Mouse (Mus musculus): Measurements from ENCODE around the gene Lhfpl2. TPM values are rescaled to one million over a fixed set of nuclear protein-coding genes. Genes with fewer than 3 reads are reported as not detected.

The Lhfpl2 gene
- total RNA-seq, 2 experiments from 2014 or later = 33.9 to 42.2 TPM

DNA sequence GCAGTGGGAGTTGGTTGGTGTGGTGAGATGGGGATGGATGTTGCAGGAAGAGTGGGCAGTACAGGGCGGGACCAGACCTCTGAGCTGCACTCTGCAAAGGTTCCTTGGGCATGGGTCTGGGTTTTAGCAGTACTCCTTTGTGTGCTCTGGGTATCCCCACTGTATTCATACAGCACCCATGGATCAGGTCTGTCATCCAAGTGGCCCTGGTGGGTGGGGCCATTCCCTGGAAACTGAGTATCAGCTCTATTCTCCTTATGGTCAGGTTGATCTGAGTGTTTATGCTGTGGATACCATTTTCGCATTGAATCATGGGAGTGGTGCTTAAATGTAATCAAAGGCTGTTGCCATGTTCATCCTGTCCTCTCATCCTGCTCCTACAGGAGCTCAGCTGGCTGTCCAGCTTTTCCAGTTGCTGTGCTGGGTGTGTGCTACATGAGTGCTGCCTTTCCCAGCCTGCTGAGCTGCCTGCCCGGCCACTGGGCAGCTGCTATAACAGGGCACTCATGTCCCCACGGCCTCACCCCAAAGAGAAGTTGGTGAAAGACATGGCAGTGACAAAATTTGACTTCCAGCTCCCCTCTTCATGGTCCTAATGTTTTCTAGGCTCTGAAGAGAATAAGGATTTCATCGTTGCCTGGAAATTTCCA is 9.2 kb downstream of the Lhfpl2 start:
- DNase-seq = no peak

DNA sequence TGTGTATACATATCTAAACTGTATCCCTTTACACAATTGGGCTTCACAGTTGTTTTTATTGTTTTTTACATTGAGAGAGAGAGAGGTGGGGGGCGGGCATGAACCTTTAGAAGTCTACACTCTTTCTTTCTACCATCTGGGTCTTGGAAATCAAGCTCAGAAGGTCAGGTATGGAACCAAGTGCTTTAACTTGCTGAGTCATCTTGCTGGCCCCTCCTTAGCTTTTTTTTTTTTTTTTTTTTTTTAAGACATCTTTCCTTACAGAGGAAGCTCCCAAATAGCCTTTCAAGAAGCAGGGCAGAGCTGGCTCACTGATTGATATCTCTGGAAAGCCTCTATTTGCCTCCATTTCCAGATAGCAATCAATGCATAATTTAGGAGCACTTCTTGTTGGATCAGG is 10.7 kb downstream of the Lhfpl2 start:
- no peak for DNase-seq

DNA sequence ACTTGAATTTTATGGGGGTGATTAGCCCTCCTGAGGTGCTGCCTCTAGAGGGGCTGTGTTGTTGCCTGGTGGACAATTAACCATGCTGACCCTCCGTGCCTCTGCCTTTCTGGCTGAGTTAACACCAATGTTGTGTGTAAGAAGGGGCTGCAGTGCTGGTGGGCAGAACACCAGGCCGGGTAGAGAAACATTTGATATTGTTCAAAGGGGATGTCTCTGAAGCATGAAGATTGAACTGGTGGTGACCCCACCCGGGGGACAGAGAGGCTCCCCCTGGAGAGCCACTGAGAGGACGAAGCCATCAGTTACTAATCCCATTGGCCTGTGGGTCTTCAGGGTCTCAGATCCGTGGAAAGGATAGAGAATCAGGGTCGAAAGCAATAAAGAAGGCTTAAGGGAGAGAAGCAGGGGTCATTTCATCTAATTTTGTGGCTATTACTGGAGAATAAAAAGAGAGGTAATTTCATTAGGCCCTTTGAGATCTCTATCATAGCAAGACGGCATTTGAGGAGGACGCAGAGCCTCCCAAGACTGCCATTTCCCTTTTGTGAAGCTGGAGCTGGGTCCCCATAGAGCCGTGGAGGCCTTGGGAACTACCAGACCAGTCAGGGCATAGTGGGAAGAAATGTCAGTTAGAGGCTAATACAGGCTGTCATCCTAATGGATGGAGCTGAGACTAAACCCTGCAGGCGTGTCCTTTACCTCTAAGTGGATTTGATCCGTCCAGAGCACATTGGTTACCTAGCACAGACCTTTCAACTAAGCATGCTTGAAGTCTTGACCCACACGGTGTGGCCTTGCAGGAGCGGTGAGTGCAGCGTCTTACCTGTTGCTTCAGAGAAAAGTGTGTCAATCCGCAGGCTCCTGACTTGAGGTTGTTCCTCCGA is 12.1 kb downstream of the Lhfpl2 start:
- no peak for DNase-seq

DNA sequence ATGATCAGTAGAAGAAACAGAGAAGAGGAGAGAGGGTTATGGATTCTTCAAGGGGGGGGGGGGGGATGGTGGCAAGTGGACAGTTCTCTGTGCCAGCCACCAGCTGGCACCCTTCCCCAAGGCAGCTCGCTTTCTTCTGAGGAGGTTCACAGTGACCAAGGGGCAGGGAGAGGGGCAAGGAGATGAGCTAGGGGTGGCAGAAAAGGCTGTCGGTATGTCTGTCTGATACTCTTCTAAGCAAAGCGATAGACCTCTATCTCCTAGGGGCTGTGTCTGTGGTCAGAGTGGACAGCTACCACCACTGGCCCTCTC is 12.7 kb downstream of the Lhfpl2 start:
- no peak for DNase-seq

DNA sequence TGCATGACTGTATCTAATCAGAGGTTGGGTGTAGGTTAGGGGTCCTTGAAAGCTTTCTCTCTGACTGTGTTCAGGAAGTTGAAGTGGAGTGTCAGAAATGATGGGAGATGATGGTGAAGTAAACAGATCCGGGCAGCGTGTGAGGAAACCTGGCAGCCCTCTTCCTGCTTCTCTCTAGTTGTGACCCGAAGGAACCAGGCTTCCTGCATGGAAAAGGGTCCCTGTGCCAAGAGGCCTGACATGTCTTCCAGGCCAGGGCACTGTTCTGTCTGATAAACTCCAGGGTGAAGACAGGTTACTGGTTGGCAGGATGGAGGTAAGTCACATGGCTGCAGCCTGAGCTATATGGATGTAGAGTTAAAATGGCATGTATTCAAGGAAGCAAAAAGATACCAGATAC is 13.3 kb downstream of the Lhfpl2 start:
- DNase-seq = no peak

DNA sequence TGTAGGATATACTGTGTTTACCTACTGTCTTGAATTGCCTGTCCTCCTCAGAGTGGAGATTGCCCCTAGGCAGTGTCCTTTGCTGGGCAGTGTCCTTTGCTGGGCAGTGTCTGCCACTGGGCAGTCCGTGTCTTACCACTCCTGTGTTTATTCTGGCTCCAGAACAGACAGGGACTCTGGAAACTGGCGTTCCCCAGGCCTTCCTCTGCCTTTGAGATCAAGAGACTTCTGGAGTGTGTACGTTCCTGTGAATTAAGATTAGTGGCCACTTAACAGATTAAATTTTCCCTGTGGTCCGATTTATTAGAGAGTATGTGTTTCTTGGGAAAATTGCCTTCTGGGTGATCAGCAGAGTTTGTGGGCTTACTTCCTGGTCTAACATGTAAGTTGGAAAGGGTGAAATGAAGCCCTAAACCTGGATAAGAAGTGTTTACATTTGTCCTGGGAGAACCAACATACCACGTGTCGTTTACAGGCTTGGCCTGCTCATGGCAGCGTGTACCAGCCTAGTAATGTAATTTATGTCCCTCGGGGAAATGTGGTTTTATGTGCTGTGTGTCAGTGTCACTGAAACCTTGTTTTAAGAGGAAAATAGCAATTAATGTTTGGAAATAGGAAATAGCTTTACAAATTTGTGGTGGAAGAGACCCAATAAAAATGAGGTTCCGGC is 15.6 kb downstream of the Lhfpl2 start:
- no peak for DNase-seq

DNA sequence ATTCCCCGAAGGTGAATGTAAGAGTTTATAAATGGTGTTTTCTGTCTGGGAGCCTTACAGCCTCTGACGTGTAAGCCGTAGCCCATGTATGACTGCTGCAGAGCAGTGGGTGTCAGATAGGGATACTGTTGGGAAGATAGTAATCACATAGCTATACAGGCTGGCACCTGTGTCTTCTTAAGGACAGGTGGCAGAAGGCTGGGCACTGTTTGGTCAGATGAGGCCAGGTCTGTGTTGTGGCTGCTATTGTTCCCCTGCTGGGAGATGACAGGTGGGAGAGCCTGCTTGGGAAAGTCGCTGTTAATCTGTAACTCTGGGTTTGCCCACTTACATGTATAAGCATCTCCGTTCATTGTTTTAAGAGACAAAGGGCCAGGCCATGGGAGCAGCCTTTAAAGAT is 16.1 kb downstream of the Lhfpl2 start:
- DNase-seq = no peak

DNA sequence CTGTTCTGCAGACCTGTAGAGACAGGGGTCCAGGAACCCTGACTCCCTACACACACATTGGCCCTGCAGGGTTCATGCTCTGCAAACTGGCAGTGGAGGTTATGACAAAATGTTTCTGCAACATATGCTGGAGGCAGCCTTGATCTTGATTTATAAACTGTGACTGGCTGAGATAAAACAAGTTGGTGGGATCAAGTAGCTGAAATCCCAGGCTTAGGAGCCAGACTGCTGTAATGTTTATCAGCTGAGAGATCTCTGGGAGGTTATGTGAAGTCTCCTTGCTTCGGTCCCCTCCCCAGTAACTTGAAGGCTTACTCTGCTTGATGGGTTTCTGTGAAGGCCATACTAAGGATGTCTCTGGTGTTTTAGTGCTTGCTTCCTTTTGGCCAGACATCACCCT is 17.6 kb downstream of the Lhfpl2 start:
- DNase-seq = no peak

DNA sequence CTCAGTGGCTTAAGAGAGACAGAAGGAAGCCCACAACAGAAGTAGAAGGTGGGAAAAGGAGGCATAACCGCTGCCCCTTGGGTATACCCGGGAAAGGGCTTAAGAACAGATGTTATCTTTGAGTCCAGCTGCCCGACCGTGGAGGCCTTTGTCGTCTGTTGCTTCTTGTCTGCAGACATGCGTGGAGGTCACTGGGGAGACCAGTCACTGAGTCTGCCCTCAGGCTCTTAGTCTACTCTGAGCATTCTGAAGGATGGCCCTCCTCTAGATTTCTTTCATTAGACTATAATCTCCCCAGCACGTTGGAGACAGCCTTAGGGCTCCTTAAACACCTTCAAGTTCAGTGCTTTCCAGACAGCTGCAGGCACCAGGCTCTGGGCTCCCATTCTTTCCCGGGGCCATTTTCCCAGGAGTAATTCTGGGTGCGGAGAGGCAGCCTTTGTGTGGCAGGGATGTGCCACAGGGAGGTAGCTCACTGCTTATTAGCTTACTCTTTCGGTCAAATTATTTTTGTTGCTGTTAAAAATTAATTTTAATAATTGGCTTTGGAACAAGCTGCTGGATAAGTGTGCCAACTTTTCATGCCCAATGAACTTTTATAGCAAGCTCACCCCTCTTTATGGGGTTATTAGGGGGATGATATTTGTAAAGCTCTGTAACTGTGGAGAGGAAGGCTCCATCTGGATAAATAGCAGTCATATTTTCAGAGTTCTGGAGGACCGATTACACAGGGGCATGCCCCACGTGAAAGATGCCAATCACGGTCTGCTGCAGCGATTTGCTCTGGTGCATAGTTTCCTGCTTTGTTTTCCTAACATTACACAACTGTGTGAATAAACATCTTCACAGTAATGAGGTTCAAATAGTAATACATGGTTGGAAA is 19.8 kb downstream of the Lhfpl2 start:
- DNase-seq = no peak

DNA sequence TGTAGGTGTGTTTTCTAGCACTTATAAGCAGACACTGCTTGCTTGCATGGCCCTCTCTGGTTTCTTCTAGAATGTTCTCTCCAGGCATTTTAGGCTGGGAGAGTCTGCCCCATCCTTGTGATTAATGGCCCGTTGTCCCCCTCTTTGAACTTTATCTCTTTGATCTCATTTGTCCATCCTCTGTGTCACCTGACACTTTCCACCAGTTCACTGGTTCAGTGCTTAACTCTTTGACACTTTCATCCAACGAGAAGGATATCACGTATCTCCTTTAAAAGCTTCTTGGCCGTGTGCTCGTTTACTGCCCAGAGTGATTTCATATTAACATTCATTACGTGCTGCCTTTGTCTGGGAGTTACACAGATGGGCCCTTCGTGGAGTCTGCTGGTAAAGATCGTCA is 25.6 kb downstream of the Lhfpl2 start:
- no peak for DNase-seq

DNA sequence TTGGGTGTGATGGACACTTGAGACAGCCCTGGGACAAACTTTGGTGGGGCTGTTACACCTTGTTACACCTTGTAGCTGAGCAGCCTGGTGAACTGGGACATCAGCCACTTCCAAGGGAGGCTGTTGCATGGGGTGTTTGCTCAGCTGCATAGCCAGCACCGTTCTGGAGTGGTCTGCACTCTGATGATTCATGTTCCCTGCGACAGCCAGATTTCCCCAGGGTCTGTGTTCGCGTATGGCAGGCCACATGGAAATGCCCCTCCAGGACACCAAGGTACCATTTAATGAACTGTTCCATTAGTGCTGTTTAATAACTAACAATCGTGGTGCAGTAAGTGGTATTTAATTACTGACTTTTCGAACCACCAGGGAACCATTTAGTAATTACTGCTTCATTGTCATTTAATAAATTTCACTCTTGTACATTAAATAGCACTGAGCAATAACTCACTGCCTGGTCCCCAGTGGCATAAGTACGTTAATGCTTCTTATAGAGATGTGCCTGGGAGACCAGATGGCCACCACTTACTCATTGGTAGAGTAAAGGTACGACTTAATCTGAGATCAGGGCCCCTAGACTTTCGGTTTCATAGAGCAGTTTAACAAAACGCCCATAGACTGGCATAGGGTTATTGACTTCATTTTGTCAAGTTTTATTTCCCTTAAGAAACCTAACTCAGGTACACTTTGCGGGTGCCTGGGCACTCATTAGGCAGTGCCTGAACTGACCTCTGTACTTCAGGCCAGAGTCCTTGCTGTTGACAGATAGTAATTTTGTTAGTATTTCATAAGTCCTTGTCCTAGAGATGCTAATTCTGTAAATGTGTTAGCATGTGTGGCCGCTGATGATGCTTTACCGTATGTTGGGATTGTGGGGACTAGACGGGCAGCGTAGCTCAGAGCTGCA is 26.9 kb downstream of the Lhfpl2 start:
- no peak for DNase-seq

DNA sequence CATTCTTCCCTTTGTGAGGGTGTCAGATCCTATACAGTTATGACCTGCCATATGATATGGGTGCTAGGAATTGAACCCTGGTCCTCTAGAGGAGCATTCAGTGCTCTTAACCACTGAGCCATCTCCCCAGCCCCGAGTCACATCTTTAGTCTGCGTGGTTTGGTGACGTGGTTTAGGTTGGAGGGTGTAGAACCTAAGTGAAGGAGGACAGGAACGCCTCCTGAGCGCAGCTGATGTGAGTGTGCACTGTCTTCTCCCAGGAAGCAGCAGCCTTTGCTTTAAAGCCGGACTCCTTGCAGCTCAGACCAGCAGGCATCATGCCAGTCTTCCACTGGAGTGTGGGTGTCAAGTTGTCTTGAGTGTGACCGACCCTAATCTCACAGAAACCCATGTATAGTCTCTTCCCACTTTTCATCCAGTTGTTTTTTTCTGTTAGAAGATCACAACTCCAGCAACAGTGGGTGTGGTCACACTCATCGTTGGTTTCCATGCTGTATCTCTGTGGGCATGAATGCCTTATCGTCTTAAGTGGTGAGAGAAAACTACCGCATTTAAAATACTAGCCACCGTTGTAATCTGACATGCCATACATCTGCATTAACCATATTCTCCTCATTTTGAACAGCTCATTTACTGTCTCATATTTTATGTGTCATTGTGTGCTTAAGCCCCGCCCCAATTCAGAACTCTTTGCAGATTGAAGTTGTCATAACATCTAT is 28.7 kb downstream of the Lhfpl2 start:
- no peak for DNase-seq

DNA sequence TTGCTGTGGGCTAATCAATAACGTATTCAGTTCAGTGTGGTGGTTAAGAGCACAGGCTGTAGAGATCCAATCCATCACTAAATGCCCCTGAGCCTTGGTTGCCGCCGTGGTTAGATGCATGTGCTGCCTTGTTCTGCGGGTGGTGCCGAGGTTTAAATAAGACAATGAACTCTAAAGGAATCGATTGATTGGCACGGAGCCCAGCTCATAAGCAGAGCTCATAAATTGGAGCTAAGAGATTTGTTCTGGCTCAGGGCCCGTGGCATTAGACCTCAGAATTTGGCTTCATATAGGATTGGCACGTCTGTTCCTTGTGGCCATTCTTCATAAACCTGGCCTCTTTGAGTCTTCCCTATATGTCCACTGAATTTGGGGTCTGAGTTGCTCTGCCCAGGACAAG is 29.5 kb downstream of the Lhfpl2 start:
- DNase-seq = no peak

DNA sequence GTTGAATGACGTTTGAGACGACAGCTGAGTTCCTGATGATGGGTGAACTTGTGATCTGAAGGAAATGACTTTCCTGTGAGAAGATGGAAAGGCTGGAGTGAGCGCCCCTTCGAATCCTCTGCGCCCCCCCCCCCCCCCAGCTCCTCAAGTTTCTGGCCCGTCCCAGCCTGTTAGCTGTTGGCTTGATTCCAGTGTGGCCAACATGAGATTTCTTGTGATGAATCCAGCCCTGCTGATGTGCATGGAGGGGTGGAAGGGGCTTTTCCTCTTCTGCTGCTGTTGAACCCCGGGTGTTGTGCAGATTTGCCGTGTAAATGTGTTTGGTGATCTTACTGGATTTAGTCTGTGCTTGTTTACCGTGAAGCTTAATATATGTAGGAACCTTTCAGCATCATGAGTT is 31.2 kb downstream of the Lhfpl2 start:
- DNase-seq = no peak

DNA sequence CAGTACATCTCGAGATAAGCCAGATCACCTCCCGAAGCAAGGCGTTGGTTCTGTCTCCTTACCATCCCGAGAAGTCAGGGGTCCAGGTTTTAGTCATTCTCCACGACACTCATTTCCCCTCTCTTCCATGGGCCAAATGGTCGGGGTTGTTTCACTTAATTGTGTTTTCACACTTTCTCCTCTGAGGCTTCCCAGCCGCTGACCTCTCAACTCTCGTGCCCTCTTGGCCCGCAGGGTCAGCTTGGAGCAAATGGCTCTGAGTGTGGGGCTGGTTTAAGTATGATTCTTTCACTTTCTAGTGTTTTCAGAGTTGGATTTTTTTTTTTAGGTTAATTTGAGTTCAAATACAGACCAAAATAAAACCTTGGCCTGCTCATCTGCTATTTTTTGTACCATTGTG is 31.7 kb downstream of the Lhfpl2 start:
- no peak for DNase-seq

DNA sequence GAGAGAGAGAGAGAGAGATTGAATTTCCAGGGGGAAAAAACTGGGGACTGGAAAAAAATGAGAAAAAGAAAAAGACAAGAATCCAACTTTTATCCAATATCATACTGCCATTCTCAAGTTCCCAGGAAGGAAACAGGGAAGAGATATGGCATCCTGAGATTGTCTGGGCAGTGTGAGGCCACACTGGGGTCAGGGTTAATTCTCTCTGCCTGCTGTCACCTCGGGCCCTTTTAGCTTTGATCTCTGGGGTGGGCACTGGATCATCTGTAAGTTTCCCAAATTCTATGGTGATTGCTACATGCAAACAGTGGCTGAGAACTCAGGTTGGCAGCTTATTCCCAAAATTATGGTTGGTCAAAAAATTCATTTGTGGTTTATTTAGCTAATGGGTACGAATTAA is 33.8 kb downstream of the Lhfpl2 start:
- DNase-seq = no peak

DNA sequence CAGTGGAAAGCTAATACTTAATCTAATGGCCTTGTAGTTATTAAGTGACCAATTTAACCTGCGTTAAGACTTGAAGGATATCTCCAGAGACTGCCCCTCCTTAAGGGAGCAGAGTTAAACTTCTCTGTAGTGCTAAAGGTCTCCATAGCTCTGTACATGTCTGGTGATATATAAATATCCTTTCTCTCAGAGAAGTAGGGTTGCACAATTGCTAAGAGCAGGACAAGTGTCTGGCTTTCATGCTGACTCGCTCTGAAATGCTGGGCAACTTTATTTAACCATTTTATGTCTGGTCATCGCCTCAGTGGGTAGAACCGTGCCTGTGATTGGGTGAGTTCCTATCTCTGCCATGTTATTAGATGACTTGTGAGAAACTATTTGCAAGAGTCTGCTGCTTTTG is 36.6 kb downstream of the Lhfpl2 start:
- DNase-seq = no peak

DNA sequence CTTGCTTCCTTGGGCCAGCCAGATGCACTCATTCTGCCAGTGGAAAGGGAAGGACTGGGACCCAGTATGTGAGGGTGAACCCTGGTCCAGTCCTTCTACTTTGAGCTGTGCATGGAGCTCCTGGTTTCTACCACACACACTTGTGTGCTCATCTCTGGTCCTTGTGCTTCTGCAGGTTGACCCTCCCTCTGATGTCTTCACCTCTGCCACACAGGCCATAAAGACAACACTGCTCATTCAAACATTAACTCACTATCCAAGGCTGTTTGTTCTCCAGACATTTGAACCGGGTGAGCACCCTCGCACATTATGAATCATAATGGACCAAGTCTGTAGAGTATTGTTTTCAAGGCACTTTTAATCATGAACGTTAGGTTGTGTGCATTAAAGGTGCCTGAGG is 37.0 kb downstream of the Lhfpl2 start:
- DNase-seq = no peak

DNA sequence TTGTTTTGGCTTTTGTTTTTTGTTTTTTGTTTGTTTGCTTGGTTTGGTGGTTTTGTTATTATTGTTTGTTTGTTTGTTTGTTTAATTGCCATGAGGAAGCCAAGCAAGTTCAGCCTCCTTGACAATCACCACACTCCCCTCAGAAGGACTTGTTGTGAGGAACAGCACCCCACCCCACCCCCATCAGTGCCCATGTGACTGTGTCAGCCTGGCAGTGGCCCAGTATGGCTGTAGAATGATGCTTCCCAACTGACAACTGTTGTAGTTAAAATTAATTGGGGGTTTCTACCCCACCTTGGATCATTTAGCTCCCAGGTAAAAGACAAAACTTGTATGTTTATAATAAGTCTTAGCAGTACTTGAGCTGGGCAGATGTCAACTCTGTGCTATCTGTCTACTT is 37.6 kb downstream of the Lhfpl2 start:
- no peak for DNase-seq

DNA sequence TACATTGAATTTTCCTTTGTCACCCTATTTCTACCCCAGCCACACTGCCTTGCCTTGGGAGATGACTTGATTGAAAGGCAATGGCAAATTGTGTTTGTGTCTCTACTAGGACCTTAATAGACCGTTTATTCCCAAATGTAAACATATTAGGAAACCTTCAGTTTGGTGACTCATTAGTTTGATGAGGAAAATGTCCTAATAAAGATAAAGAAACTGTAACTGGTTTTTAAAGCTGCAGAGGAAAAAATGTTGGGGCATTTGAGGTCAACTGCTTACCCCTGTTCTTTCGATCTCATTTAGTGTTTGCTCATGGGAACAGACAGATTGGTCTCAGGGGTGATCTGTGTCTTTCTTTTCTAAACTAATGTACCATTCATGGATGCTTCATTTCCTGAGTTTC is 40.1 kb downstream of the Lhfpl2 start:
- DNase-seq = no peak

Data from heart, postnatal 4 days (tissue).